Mouse (Mus musculus) 3134 (cell line): ENCODE measurements around the gene Col10a1.
"Not testable (repeated sequence)": the region's sequence is repeated elsewhere in the genome, so short reads cannot be mapped to it uniquely, and the experiment has no call there.

Experiments used
- DNase-seq: peaks from one replicate; pipeline ENCODE4 v3.0.0-alpha.2; 2011; ENCODE audit warnings: low spot score; ENCODE audit not compliant: insufficient read length; ENCODE audit errors: extremely low read depth

The Col10a1 gene

DNA sequence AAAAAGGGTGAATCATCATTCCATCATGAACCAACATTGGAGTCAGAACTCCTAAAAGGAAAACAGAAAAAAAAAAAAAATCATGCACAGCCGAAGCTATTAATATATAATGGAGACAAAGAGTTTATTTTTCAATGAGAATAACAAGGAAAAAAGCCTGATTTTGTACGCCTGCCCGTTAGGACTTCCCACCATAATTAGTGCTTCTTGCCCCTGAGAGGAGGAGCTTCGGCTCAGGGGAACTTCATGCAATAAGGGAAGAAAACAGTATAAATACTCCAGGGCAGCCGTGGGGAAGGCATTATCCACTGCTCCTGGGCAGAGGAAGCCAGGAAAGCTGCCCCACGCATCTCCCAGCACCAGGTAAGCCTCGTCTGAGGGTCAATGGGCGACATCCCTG is at the start of gene Col10a1:
Gene Col10a1 (plus strand): TSS at position 301 of the 400 bp plus-strand sequence.
- DNase-seq: no peak

DNA sequence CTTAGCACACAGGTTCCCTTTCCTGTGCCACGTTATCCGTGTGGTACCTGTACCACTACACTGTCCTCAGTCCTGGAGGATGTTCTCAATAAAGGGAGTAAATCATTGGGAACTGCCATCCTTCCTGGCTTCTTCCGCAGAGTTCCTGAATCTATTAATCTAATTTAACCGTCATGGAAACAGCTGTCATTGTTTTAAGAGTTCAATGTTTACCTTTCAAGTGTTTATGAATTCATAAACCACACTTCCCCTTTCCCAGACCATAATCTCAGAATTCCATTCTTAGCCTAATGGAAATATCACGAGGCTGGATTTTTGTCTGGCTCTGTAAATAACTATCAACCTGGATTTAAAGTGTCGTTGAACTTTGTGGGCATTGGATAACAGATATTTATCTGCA is 48.8 kb upstream of the Col10a1 start:
- no peak for DNase-seq

GRCm38 (mm10) chr10:34341886-34342285 is 47.9 kb upstream of the Col10a1 start:
- no peak for DNase-seq

GRCm38 (mm10) chr10:34352166-34352565 is 37.6 kb upstream of the Col10a1 start:
- DNase-seq: no peak

DNA sequence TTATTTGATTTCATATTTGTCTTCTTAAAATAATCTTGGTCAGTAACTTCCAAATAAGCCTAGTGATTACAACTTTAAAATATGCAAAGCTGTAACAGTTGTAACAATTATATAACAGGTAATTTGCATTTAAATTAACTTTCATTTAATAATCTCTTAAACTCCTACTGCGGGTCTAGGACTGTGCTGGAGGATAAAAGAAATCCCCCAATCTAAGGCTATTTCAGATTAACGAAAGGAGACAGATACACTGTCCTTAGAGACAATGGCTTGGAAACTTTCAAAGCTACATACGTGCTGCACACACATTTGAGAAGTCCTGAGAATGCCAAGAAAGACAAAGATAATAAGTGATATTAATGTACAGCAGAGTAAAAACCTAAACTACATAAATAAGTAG is 31.5 kb upstream of the Col10a1 start:
- DNase-seq: no peak

GRCm38 (mm10) chr10:34363756-34364155 is 26.0 kb upstream of the Col10a1 start:
- DNase-seq: no peak

DNA sequence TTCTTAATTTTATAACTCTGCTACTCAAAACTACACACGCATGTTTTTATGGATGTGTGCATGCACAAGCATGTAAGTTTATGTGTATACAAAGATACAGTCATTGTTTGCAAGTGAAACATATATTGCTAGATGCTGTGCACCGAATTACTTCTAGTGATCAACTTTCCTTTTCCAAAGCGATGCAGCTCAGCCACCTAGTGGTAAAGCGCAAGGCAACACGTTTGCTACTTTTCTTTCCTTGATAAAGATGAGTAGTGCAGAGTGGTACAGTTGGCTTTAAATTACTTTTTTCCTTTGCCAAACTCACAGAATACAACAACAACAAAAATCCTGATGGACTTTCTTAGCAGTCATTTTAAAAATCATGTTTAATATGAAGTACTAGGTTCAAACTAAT is 21.6 kb upstream of the Col10a1 start:
- DNase-seq: no peak

DNA sequence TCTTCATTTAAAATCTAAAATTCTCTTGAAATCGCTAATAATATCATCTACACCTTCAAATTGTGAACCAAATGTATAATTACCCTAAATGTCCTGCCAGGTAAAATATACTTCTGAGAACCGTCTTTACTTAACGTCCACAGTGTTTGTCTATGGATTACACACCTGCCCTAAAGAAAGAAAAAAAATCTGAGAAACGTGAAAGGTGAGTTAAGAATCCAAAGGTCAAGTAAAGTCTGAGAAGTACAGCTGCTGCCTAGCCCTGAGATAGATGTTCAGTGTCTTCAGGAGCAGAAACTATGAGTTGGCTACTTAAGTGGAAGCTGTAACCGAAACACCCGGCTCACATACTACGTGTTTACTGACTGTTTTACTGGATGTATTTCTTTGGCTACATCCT is 16.4 kb upstream of the Col10a1 start:
- DNase-seq: no peak

DNA sequence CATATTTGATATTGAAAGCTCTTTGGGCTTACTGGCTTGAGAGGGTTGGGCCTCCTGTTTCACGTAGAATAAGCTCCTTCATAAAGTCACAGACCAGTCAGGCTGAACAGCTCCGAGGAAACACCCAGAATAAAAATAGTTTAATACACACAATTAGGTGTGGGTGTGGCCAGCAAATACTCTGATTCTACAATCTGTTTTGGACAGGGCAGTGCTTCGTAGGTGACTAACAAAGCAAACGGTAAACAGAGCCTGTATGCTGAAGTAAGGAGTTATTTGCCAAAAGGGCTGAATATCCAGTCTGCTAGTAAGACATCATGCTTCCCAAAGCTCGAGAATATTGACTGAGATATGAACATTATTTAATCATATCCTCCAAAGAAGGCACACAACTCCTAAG is 4.1 kb upstream of the Col10a1 start:
- DNase-seq: no peak

DNA sequence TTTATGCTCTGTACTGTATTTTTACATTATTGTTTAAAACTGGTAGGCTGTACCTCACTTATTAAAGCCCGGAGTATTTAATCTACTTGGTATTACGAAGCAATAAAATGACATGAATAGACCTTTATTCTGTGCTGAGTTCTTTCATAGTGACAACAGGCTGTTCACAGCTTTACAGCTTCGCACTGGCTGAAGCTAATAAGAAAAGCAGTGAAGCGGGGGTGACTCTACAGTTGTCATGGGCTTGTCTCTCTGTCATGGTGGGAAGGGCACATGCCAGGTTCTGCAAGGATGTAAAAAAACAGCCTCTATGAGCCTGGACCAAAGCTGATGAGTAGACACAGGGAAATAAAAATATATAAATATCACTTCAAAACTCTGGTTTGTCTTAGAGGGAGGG is 7.2 kb downstream of the Col10a1 start:
- no peak for DNase-seq

- no peak for DNase-seq
These were observed 9.5 kb downstream of the Col10a1 start for GRCm38 (mm10) chr10:34399267-34399666.

DNA sequence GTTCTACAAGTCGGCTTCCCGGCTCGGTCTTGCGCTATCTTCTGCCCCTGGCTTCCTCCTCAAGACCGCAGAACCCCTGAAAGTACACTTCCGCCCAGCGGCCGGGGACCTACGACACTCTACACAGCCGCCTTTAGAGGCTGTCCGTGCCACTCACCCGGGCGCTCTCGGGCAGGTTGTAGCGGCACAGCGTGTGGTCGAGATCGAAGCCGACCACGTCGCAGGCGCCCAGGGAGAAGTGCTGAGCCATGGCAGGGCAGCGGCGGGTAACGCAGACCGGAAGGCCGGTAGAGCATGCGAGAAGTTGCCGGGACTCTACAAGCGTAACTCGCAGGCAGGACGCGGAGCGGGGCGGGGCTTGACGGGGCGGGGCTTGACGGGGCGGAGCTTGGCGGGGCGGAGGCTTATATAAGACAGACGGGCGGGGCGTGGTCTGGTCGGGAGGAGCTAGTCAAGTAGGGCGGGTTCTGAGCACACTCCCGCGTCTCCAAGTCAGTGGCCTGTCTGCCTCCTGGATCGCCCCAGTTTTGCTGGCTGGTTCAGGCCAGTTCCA is 28.5 kb downstream of the Col10a1 start, which contains the start of gene Nt5dc1:
Gene Nt5dc1 (minus strand): TSS at position 349 of the 553 bp plus-strand sequence.
- peak; percentile 97 for DNase-seq

- not testable (repeated sequence) for DNase-seq
These were observed 29.0 kb downstream of the Col10a1 start for GRCm38 (mm10) chr10:34418794-34419193.

DNA sequence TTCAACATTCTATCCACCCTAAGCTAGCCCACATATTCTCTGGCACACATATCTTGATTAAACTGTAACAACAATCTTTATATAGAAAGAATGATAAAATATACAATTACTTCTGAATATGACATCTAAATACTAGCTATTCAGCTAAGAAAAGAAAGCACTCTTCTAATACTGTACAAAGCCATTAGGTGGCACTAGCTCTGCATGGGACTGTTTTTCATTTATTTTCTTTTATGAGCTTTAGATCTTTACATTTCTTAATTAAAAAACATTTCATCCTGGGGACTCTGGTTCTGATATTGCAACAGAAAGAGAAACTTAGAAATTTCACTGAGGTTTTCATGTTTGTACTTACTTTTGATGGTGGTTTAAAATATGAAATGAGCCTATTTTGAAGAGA is 42.0 kb downstream of the Col10a1 start:
- no peak for DNase-seq

DNA sequence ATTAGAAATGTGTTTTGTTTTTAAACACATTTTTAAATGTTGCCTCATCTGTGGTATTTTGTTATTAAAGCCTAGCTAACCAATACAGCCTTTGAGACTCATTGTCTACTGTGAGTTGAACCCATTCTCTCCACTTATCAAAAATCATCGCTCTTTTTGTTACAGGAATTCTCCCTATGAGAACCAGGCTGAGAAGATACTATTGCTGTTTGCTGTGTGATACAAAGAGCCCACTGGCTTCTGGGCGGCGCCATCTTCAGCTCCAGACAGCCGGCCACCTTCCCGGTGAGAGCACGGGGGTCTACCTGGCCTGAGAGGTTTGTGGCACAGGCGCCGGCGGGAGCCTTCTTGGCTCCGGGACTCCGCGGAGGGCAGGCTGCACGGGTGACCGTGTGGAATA is 44.4 kb downstream of the Col10a1 start:
- DNase-seq: not testable (repeated sequence)
